Mouse (Mus musculus): ENCODE data around the gene Tmem158. TPM values are rescaled to one million over a fixed set of nuclear protein-coding genes. Genes with fewer than 3 reads are reported as not detected.

The Tmem158 gene
- polyA plus RNA-seq, 1 experiment from 2014 or later: 8.8 TPM

DNA sequence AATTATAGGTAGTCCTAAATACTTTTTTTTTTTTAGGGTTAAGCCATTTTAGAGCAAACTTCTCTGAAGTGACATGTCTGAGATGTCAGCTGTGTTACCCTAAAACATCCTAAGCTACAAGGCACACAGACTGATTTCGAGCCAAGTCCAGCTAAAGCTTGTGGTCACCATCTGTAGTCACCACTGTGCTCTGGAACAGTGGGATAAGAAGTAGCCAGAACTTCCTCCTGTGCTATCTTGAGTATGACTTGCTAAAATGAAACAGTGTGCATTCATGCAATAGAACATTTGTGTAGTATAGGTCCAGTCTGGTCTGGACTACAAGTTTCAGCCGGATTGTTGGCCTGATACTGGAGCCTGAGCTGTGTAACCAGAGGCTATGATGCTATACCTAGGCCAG, 14.8 kb upstream of the Tmem158 start:
- Histone ChIP-seq H3K9me3 (replicated peaks) (no peaks in the 10 kb centered on the region), H3K9ac (no peak overlapping the region), H3K36me3 (no peaks in the 10 kb centered on the region), H3K4me2 (no peak overlapping the region), H3K4me1 (no peaks in the 10 kb centered on the region), H3K27me3 (no peaks in the 10 kb centered on the region), H3K27ac (no peak overlapping the region), H3K4me3 (replicated peaks) (no peak overlapping the region)
- no peak for ATAC-seq (replicated peaks; ENCODE audit: low FRiP score)
- WGBS: 90% methylated on average over 2 of the region's 2 CpGs

DNA sequence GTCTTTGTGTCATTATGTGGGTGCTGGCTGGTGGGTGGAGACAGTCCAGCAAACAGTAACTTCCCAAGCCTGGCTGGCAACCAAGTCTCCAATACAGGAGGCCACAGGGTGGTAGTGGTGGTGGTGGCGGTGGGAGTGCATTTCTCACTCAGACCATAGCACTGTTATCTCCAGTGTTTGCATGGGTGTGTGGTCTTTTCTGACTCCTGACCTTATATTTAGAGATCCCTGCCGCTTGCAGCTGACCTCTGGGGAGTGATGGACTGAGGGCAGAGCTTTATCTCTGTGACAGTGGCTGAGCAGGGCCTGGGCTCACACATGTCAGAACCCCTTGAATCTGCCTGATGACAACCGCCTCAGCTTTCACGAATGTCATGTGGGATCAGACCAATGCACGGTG, 14.1 kb upstream of the Tmem158 start:
- 74% methylated on average over 5 of the region's 5 CpGs for WGBS
- H3K4me2 ChIP-seq: no peak overlapping the region
- no peaks in the 10 kb centered on the region for H3K36me3 ChIP-seq
- no peaks in the 10 kb centered on the region for H3K4me1 ChIP-seq
- H3K9me3 ChIP-seq (replicated peaks): no peaks in the 10 kb centered on the region
- H3K4me3 ChIP-seq (replicated peaks): no peak overlapping the region
- no peak for ATAC-seq (replicated peaks; ENCODE audit: low FRiP score)
- no peak overlapping the region for H3K9ac ChIP-seq
- H3K27me3 ChIP-seq: no peaks in the 10 kb centered on the region
- no peak overlapping the region for H3K27ac ChIP-seq

DNA sequence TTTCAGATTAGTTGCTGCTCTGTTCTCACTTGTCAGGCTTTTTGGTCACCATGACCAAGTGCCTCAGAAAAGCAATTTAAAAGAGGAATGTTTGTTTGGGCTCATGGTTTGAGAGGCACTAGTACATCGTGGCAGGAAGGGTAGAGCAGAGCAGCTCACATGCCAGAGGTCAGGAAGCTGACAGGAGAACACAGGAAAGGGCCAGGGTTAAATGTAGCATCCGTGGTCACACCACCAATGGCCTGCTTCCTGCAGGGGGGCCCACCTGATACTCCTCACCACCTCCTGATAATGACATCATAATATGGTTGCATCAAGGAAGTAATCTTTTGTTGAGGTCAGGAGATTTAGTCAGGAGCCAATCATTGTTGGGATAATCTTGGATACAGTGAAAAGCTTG, 13.3 kb upstream of the Tmem158 start:
- WGBS: 27% methylated on average over 2 of the region's 2 CpGs
- no peaks in the 10 kb centered on the region for H3K27me3 ChIP-seq
- H3K36me3 ChIP-seq: no peaks in the 10 kb centered on the region
- H3K27ac ChIP-seq: no peak overlapping the region
- no peak for ATAC-seq (replicated peaks; ENCODE audit: low FRiP score)
- H3K4me3 ChIP-seq (replicated peaks): no peak overlapping the region
- H3K9me3 ChIP-seq (replicated peaks): no peaks in the 10 kb centered on the region
- H3K4me1 ChIP-seq: no peaks in the 10 kb centered on the region
- H3K4me2 ChIP-seq: no peak overlapping the region
- H3K9ac ChIP-seq: no peak overlapping the region

DNA sequence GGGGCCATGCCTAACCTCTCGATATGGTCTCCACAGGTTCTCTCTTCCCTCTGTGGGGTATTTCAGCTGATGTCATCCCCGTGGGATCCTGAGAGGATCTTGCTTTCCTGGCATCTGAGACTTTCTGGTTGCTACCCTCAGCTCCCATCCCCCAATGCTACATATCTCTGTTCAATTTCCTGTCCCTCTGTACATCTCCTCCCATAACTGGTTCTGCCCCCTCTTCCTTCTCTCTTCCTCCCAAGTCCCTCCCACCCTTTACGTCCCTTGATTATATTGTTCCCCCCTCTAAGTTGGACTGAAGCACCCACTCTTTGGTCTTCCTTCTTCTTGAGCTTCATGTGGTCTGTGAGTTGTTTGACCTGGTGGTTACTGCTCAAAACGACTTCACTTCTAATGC, 11.0 kb upstream of the Tmem158 start:
- Histone ChIP-seq H3K4me2 (no peak overlapping the region), H3K4me1 (no peaks in the 10 kb centered on the region), H3K4me3 (replicated peaks) (no peak overlapping the region), H3K36me3 (no peaks in the 10 kb centered on the region), H3K9ac (no peak overlapping the region), H3K27ac (no peak overlapping the region), H3K9me3 (replicated peaks) (no peaks in the 10 kb centered on the region), H3K27me3 (no peaks in the 10 kb centered on the region)
- no peak for ATAC-seq (replicated peaks; ENCODE audit: low FRiP score)
- WGBS: 65% methylated on average over 4 of the region's 4 CpGs

DNA sequence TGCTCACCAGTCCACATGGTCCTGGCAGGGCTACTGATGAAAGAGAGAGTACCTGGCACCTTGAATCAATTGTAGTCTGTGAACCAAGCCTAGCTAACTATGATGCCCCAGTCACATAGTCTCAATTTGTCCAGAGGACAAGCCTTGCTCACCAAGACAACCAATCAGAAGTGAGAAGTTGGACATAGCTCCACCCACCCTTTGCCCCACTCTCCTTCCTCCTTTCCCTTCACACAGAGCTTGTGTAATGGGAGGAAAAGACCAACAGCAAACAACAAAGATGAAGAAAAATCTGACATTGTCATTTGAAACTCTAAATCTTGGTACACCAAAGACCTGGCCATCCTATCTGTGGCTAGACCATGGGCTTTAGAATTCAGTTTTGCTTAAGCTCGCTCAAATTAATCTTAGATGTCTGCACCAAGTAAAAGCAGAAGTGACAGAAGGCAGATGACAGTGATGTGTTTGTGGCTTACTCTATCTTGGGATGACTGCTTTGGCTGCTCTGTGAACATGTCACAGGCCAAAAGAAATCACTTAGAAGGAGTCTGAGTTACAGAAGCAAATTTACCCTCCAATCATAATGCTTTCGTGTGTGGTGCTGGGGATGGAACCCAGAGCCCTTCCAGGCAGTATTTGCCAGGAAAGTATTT, 9.5 kb upstream of the Tmem158 start:
- no peak for ATAC-seq (replicated peaks; ENCODE audit: low FRiP score)
- no peaks in the 10 kb centered on the region for H3K36me3 ChIP-seq
- 91% methylated on average over 2 of the region's 2 CpGs for WGBS
- no peaks in the 10 kb centered on the region for H3K9me3 ChIP-seq (replicated peaks)
- no peak overlapping the region for H3K4me3 ChIP-seq (replicated peaks)
- H3K9ac ChIP-seq: no peak overlapping the region
- H3K27ac ChIP-seq: no peak overlapping the region
- peaks cover 5% of the 10 kb centered on the region; the same call in 1 of the 2 replicates for H3K27me3 ChIP-seq
- no peak overlapping the region for H3K4me2 ChIP-seq
- no peaks in the 10 kb centered on the region for H3K4me1 ChIP-seq

DNA sequence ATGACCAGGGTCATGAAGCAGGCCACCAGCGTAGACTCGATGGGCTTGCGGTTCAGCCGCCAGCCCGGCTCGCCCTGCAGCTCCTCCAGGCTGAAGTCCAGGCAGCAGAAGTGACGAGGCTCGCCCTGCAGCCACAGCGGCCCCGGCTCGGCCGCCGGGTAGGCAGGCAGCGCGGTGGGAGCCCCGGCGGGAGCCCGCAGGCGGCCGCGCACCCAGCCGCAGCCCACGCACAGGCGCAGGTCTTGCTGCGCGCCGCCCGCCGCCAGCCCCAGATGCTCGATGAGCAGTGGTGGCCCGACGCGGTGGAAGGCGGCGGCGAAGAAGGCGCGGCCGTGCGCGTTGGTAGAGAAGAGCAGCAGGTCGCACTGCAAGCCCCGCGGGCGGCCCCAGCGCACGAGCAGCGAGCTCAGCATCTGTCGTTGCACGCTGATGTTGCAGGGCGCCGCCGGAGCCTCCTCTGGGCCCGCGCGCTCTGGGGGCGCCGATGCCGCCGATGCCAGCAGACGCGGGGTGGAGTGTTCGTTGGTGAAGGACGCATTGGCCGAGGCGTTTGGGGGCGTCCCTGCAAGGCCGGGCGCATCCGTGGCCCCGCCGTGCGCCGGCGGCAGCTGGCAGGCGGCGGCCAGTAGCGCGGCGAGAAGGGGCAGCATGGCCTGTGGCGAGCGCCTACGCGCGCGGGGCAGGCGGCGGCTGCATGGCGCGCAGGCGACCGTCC, 511 bp downstream of the Tmem158 start:
- WGBS: under 1% methylated on average over 90 of the region's 92 CpGs
- H3K36me3 ChIP-seq: no peaks in the 10 kb centered on the region
- peaks cover 11% of the 10 kb centered on the region for H3K4me1 ChIP-seq
- peak overlapping the region; percentile 57 for H3K4me3 ChIP-seq (replicated peaks)
- ATAC-seq (replicated peaks; ENCODE audit: low FRiP score): peak; percentile 85
- no peaks in the 10 kb centered on the region for H3K9me3 ChIP-seq (replicated peaks)
- H3K9ac ChIP-seq: peak overlapping the region; percentile 72
- H3K27me3 ChIP-seq: peaks cover 44% of the 10 kb centered on the region
- H3K27ac ChIP-seq: peak overlapping the region; percentile 16; the same call in 1 of the 2 replicates
- peak overlapping the region; percentile 92 for H3K4me2 ChIP-seq

DNA sequence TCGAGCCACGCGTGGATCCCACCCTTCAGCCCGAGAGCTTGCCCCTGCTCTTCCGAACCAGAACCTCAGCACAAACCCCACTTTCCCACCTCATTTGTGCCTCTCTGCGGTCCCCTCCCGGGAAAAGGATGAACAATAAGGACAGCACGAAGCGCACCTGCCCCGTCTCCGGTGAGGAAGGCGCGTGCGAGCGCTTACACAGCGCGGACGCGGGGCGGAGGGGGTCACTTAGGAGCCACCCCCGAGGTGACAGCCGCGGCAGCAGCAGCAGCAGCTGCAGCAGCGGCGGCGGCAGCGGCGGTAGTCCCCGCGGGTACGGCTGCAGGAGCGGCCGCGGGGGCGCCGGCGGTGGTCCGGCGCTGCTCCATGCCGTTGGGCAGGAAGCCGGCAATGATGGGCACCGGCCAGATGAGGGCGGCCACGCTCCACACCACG, 1.1 kb downstream of the Tmem158 start:
- WGBS: under 1% methylated on average over 45 of the region's 45 CpGs
- no peak overlapping the region for H3K27ac ChIP-seq
- peak; percentile 5; the same call in 1 of the 2 replicates for ATAC-seq (replicated peaks; ENCODE audit: low FRiP score)
- H3K4me3 ChIP-seq (replicated peaks): peak overlapping the region; percentile 57
- H3K9me3 ChIP-seq (replicated peaks): no peaks in the 10 kb centered on the region
- peak overlapping the region; percentile 72 for H3K9ac ChIP-seq
- H3K27me3 ChIP-seq: peaks cover 38% of the 10 kb centered on the region
- H3K4me1 ChIP-seq: peaks cover 11% of the 10 kb centered on the region
- peak overlapping the region; percentile 92 for H3K4me2 ChIP-seq
- H3K36me3 ChIP-seq: no peaks in the 10 kb centered on the region

DNA sequence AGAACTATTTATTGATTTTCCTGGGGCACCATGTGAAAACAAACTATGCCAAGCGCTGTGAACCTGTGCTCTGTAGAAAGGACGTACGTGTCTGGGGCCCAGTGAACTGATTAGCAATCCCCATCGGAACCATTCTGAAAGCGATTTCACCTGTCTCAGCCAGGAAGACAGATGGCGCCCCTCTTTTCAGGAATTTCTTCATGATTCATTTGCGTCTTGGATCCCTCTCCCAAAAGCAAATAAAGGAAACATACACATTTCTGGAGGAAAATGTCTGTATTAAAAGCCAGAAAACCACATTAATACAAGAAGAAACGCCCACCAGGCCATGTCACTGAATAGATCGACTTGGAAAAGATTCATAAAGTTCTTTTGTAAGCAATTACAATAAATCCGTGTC, 1.8 kb downstream of the Tmem158 start:
- ATAC-seq (replicated peaks; ENCODE audit: low FRiP score): no peak
- peak overlapping the region; percentile 57; the same call in 1 of the 2 replicates for H3K4me3 ChIP-seq (replicated peaks)

DNA sequence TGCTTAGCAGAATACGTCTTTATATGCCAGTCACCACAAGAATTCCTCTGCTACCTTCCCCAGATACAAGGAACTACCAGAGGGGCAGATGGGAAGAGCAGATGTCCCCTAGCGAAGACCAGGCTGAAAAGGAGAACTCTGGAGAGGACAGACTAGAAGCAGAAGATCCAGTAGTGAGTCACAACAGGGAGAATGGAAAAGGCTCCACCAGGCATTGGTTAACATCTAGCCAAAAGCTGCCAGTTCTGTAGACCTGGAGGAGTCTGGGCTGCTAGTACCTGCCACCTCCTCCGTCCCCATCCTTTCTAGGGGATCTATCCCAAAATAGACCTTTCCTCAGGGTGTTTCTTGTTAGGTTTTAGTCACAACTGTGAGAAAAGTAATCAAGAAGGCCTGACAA, 4.8 kb downstream of the Tmem158 start:
- H3K4me1 ChIP-seq: peaks cover 9% of the 10 kb centered on the region
- H3K36me3 ChIP-seq: no peaks in the 10 kb centered on the region
- WGBS: 85% methylated on average over 3 of the region's 3 CpGs
- H3K27ac ChIP-seq: no peak overlapping the region
- H3K9me3 ChIP-seq (replicated peaks): no peaks in the 10 kb centered on the region
- H3K9ac ChIP-seq: no peak overlapping the region
- H3K4me3 ChIP-seq (replicated peaks): no peak overlapping the region
- no peak overlapping the region for H3K4me2 ChIP-seq
- peaks cover 24% of the 10 kb centered on the region for H3K27me3 ChIP-seq
- no peak for ATAC-seq (replicated peaks; ENCODE audit: low FRiP score)

More for the DNA sequence above, 1.8 kb downstream of the Tmem158 start:
- no peak overlapping the region for H3K27ac ChIP-seq
- 36% methylated on average over 10 of the region's 10 CpGs for WGBS
- H3K9ac ChIP-seq: no peak overlapping the region
- H3K27me3 ChIP-seq: peaks cover 37% of the 10 kb centered on the region
- H3K4me1 ChIP-seq: peaks cover 11% of the 10 kb centered on the region
- H3K9me3 ChIP-seq (replicated peaks): no peaks in the 10 kb centered on the region
- peak overlapping the region; percentile 92 for H3K4me2 ChIP-seq
- no peaks in the 10 kb centered on the region for H3K36me3 ChIP-seq

DNA sequence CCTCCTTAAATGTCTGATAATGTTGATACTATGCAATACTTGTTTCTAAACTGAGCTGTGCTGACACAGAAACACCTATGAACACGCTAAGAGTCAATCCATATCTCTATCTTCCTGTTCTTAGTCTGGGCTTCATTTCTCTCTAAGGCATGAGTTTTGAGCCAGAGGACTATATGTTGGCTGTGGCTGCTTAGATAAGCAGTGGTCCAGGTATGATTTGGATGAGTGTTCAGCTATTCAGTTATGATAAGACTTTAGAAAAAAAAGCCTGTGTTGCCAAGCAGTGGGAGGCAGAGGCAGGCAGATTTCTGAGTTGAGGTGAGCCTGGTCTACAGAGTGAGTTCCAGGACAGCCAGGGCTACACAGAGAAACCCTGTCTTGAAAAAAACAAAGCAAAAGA, 12.6 kb downstream of the Tmem158 start:
- H3K27ac ChIP-seq: no peak overlapping the region
- no peak for ATAC-seq (replicated peaks; ENCODE audit: low FRiP score)

DNA sequence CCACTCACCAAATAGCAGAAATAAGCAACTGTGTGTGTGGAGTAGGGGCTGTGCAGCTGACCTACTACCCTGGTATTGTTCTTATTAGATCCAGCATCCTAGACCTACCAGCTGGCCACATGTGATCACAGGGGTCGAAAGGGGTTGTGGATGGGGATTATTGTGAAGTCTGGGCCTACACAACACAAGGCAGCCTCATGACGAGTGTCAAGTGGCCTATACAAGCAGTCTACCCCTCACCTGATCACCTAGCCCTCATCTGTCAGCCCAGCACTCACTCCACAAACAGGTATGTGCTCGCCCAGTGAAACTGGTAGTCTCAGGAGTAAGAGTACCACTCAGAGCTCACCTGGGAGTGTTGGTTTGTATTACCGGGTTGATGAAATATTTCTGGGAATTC, 15.4 kb downstream of the Tmem158 start:
- 90% methylated on average over 4 of the region's 4 CpGs for WGBS
- H3K9ac ChIP-seq: no peak overlapping the region

More for the DNA sequence above, 12.6 kb downstream of the Tmem158 start:
- no peaks in the 10 kb centered on the region for H3K36me3 ChIP-seq
- no peaks in the 10 kb centered on the region for H3K9me3 ChIP-seq (replicated peaks)
- H3K4me2 ChIP-seq: no peak overlapping the region
- no peak overlapping the region for H3K4me3 ChIP-seq (replicated peaks)
- H3K9ac ChIP-seq: no peak overlapping the region
- H3K27me3 ChIP-seq: no peaks in the 10 kb centered on the region
- H3K4me1 ChIP-seq: no peaks in the 10 kb centered on the region
- 80% methylated on average over 1 of the region's 1 CpGs for WGBS

DNA sequence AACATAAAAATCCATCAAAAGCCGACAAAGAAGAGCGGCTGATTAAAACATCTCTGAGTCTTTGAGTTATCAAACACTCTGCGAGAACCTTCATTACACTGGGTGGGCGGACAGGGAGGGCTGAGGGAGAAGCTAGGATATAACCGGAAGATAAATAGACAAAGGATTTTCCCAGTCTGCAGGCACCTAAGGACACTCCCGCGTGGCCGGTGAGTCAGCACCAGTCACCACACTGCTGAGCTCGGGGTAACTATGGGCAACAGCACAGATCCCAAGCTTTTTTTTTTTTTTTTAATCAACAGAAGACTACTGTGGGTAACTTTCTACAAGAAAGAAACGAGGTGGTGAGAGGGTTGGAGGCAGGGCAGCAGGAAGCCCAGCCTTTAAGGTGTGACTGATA, 16.6 kb downstream of the Tmem158 start:
- no peak overlapping the region for H3K9ac ChIP-seq
- H3K4me2 ChIP-seq: no peak overlapping the region
- no peak overlapping the region for H3K4me3 ChIP-seq (replicated peaks)
- no peak for ATAC-seq (replicated peaks; ENCODE audit: low FRiP score)
- H3K27ac ChIP-seq: no peak overlapping the region
- no peaks in the 10 kb centered on the region for H3K27me3 ChIP-seq
- no peaks in the 10 kb centered on the region for H3K36me3 ChIP-seq
- no peaks in the 10 kb centered on the region for H3K9me3 ChIP-seq (replicated peaks)
- WGBS: 51% methylated on average over 10 of the region's 10 CpGs
- H3K4me1 ChIP-seq: no peaks in the 10 kb centered on the region

More for the DNA sequence above, 15.4 kb downstream of the Tmem158 start:
- Histone ChIP-seq H3K4me3 (replicated peaks) (no peak overlapping the region), H3K36me3 (no peaks in the 10 kb centered on the region), H3K4me2 (no peak overlapping the region), H3K9me3 (replicated peaks) (no peaks in the 10 kb centered on the region), H3K27ac (no peak overlapping the region), H3K27me3 (no peaks in the 10 kb centered on the region), H3K4me1 (no peaks in the 10 kb centered on the region)
- no peak for ATAC-seq (replicated peaks; ENCODE audit: low FRiP score)

Data from kidney, embryonic 15.5 days (tissue).